In genomic region chr2:24949421-24950188, GRCm38 (mm10) we compare ENCODE assay signal across 7 mouse cellular contexts. TPM values are rescaled to one million over a fixed set of nuclear protein-coding genes. Genes with fewer than 3 reads are reported as not detected.
DNase-seq lines count a peak whose midpoint lies in the region; ATAC-seq lines count a peak whose summit lies in the region.

Zmynd19 (plus strand) TSS chr2:24949792.

- peaks cover 6% of the 10 kb centered on the region; the same call in 1 of the 2 replicates for H3K36me3 ChIP-seq in intestine, embryonic 16.5 days (ENCODE audit: control insufficient read depth, insufficient read depth, low read length)
- peaks cover 4% of the 10 kb centered on the region; the same call in 1 of the 2 replicates for H3K36me3 ChIP-seq in midbrain, embryonic 11.5 days (ENCODE audit: control insufficient read depth, insufficient read depth, low read length)

- DNase-seq in adrenal gland, adult 2 months, result peak; percentile 99
- DNase-seq in embryo, embryonic 11.5 days (ENCODE audit: low read depth, low spot score), result peak; percentile 96
- DNase-seq in gastrocnemius, postnatal 4 days (ENCODE audit: low spot score in 2 of 2), result peak; percentile 98 to 99
- DNase-seq in left cerebral cortex, postnatal 36 days (ENCODE audit: low spot score in 2 of 2), result peak; percentile 97 to 98
- peak; percentile 99 for DNase-seq in midbrain, embryonic 11.5 days (ENCODE audit: low spot score, missing footprints)
- peak; percentile 93 for DNase-seq in skeletal muscle tissue, adult 2 months (ENCODE audit: low read depth, low spot score)

- ATAC-seq in intestine, embryonic 16.5 days, result peak; percentile 99
- peak; percentile 99 for ATAC-seq in midbrain, embryonic 11.5 days (ENCODE audit: low FRiP score)

- intact Hi-C loops in left cerebral cortex, postnatal 36 days (cut with DNase I), result no loop called here

- H3K27ac ChIP-seq in intestine, embryonic 16.5 days (ENCODE audit: low read length), result peak within 1 kb of the TSS; percentile 60
- peak within 1 kb of the TSS; percentile 35; the same call in 1 of the 2 replicates for H3K27ac ChIP-seq in midbrain, embryonic 11.5 days (ENCODE audit: low read depth, low read length)

- H3K27me3 ChIP-seq in intestine, embryonic 16.5 days (replicated peaks; ENCODE audit: control insufficient read depth, insufficient read depth, low read length), result no peaks in the 10 kb centered on the region
- H3K27me3 ChIP-seq in midbrain, embryonic 11.5 days (ENCODE audit: control insufficient read depth, insufficient read depth, low read length), result no peaks in the 10 kb centered on the region

- H3K4me1 ChIP-seq in intestine, embryonic 16.5 days (ENCODE audit: control insufficient read depth, insufficient read depth, low read length), result peaks cover 12% of the 10 kb centered on the region
- H3K4me1 ChIP-seq in midbrain, embryonic 11.5 days (ENCODE audit: control insufficient read depth, insufficient read depth, low read length), result peaks cover 15% of the 10 kb centered on the region

- peak within 1 kb of the TSS; percentile 90 for H3K4me2 ChIP-seq in intestine, embryonic 16.5 days (ENCODE audit: low read depth, low read length)
- peak within 1 kb of the TSS; percentile 52 for H3K4me2 ChIP-seq in midbrain, embryonic 11.5 days

- WGBS in intestine, embryonic 16.5 days, result under 1% methylated on average over 76 of the region's 108 CpGs
- under 1% methylated on average over 95 of the region's 108 CpGs for WGBS in midbrain, embryonic 11.5 days

- peak within 1 kb of the TSS; percentile 94 for H3K9ac ChIP-seq in intestine, embryonic 16.5 days (ENCODE audit: low read depth, low read length)
- peak within 1 kb of the TSS; percentile 93 for H3K9ac ChIP-seq in midbrain, embryonic 11.5 days (ENCODE audit: low read length)

- no peaks in the 10 kb centered on the region for H3K9me3 ChIP-seq in intestine, embryonic 16.5 days (ENCODE audit: control insufficient read depth, low read length)
- no peaks in the 10 kb centered on the region for H3K9me3 ChIP-seq in midbrain, embryonic 11.5 days (ENCODE audit: control insufficient read depth, low read length)

- peak within 1 kb of the TSS; percentile 98 for H3K4me3 ChIP-seq in intestine, embryonic 16.5 days (ENCODE audit: low read length)
- peak within 1 kb of the TSS; percentile 96 for H3K4me3 ChIP-seq in midbrain, embryonic 11.5 days (ENCODE audit: low read depth, low read length)

RNA-seq across cellular contexts. Expression of gene Zmynd19, which starts in this region (rescaled TPM):
- total RNA-seq in adrenal gland, adult 2 months (2021), result 10 to 100 TPM; 21.8 to 30.2 TPM
- polyA plus RNA-seq in adrenal gland, adult 2 months (2012; rRNA removed), result 3.1 and 3.9 TPM in 2 replicates
- 10 to 100 TPM; 23.9 to 25.9 TPM for total RNA-seq in gastrocnemius, postnatal 4 days (2021)
- 1.9 and 2.1 TPM in 2 replicates for polyA plus RNA-seq in intestine, embryonic 16.5 days (2015; fragmentation: Nextera tagmentation; extraction: Ambion mirVana)
- total RNA-seq in left cerebral cortex, postnatal 36 days (2021), result 10 to 100 TPM; 37.1 to 37.3 TPM
- 32.9 and 33.7 TPM in 2 replicates for polyA plus RNA-seq in midbrain, embryonic 11.5 days (2014; fragmentation: Nextera tagmentation; extraction: Ambion mirVana)

Comparison
In these comparisons a context has a peak if more than half of its experiments do, and no peak if none do; other contexts are left out.
1. Peak in every context shown above with its lines: DNase-seq, ATAC-seq, H3K4me3 ChIP-seq and H3K27ac ChIP-seq.